Mouse (Mus musculus): Measurements from ENCODE around the gene Plaa.

DNA sequence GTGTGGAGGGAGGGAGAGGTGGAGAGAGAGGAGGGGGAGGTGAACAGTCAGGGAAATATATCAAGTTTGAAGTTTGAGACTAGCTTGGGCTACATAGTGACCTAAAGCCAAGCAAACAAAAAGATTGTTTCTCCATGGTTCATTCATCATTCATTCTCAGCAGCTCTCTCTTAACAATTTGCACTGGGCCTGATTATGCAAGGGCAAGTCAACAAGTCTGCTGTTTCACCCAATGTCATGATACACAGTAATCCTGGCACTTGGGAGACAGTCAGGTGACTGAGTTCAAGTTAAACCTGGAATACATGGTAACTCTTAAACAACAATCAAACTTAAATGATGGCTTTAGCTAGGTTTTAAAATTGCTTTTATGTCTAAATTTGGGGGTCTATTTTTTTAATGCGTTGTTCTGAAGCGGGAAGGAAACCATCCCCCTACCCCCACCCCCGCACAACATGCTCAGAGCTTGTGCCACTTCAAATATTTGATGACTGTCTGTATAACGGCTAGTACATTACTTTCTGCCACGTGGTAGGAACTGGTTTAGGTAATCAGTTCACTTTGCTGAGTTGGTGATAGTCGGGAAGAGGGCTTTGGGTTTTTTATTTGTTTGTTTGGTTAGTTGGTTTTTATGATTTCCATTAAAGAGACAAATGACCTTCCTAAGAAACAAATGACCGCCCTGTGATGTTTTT, 40.9 kb downstream of the Plaa start:
- TF ChIP-seq CTCF (IDR thresholded peaks at IDR 0.05; ENCODE audit: low read depth, low read length) (no peak), POLR2A (IDR thresholded peaks at IDR 0.05; ENCODE audit: insufficient read depth, low read length) (no peak), EP300 (IDR thresholded peaks at IDR 0.05; ENCODE audit: insufficient read depth, low read depth, low read length) (no peak)

Measured in ES-Bruce4 (cell line).